In the genomic region with DNA sequence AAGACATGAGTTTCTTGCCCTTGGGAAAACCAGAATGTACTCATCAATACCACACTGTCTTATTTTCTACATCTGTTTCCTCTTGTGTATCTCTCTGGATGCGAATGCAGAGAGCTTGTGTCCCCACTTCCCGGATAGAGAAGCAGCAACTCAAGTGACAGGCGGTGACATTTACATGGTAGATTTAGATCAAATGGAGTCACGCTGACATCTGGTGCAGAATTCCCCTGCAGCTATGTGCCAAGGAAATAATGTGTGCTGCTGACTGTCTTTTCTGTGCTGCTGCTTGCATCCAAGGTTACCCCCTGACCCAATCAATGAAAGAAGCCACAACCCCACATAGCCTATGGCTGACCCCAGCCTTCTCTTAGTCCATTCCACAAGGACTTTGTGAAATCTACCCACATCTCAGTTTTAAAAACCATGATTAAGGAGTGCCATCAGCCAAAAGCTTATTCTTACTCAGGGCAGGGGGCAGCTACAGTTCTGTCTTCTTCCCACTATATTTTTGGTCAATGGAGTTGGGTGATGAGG, we compare ENCODE assay signal across 16 mouse cellular contexts.
A peak's percentile ranks its signal among the peaks of the same experiment; 100 is the strongest.
DNase-seq lines count a peak whose midpoint lies in the region; ATAC-seq and TF ChIP-seq lines count a peak whose summit lies in the region.
"Had no signal": no experiment of that assay in that cellular context is flagged by ENCODE, and none has a peak within 500 bp of the region (broad histone marks: within the 10 kb centered on the region; RNA-seq: fewer than 3 reads in every experiment).

No protein-coding gene starts in this region.

- H3K9me3 ChIP-seq in hindbrain, postnatal 0 days (ENCODE audit: low read length) = no peaks in the 10 kb centered on the region
- no peaks in the 10 kb centered on the region for H3K9me3 ChIP-seq in hindbrain, embryonic 13.5 days
- no peaks in the 10 kb centered on the region for H3K9me3 ChIP-seq in embryonic facial prominence, embryonic 11.5 days (replicated peaks; ENCODE audit: control insufficient read depth, low read length)
- no peaks in the 10 kb centered on the region for H3K9me3 ChIP-seq in limb, embryonic 12.5 days
- H3K9me3 ChIP-seq: liver, embryonic 12.5 days; megakaryocyte, embryonic 14.5 days had no signal

- no peaks in the 10 kb centered on the region for H3K27me3 ChIP-seq in hindbrain, postnatal 0 days (ENCODE audit: insufficient read depth, low read length)
- no peaks in the 10 kb centered on the region for H3K27me3 ChIP-seq in hindbrain, embryonic 13.5 days
- no peaks in the 10 kb centered on the region for H3K27me3 ChIP-seq in embryonic facial prominence, embryonic 11.5 days (ENCODE audit: control insufficient read depth, insufficient read depth, low read length)
- peaks cover 4% of the 10 kb centered on the region for H3K27me3 ChIP-seq in limb, embryonic 12.5 days
- H3K27me3 ChIP-seq: liver, embryonic 12.5 days; megakaryocyte, embryonic 14.5 days had no signal

- H3K4me3 ChIP-seq in hindbrain, postnatal 0 days (ENCODE audit: low read length) = no peak overlapping the region
- H3K4me3 ChIP-seq in hindbrain, embryonic 13.5 days = no peak overlapping the region
- no peak overlapping the region for H3K4me3 ChIP-seq in embryonic facial prominence, embryonic 11.5 days (ENCODE audit: low read depth, low read length)
- no peak overlapping the region for H3K4me3 ChIP-seq in limb, embryonic 12.5 days (replicated peaks)
- H3K4me3 ChIP-seq in lung, adult 2 months (replicated peaks; ENCODE audit: extremely low read depth, low read depth, low read length) = no peak overlapping the region
- H3K4me3 ChIP-seq: liver, embryonic 12.5 days; megakaryocyte, embryonic 14.5 days had no signal

- DNase-seq in hindbrain, postnatal 0 days (ENCODE audit: low spot score) = peak; percentile 29
- DNase-seq in brain, adult 2 months (ENCODE audit: low read depth, low spot score) = peak; percentile 67
- peak; percentile 14 for DNase-seq in embryonic facial prominence, embryonic 11.5 days (ENCODE audit: low spot score)
- DNase-seq in left cerebral cortex, adult 8-10 months (ENCODE audit: low spot score in 2 of 2) = no peak
- DNase-seq in lung, adult 2 months = no peak
- DNase-seq: adrenal gland, adult 8-10 months; cerebellum, postnatal 36 days; heart, adult 11 months; spleen, adult 18-20 months had no signal

- H3K4me1 ChIP-seq in hindbrain, postnatal 0 days (ENCODE audit: insufficient read depth, low read length) = no peaks in the 10 kb centered on the region
- peaks cover 4% of the 10 kb centered on the region for H3K4me1 ChIP-seq in hindbrain, embryonic 13.5 days (replicated peaks)
- no peaks in the 10 kb centered on the region for H3K4me1 ChIP-seq in embryonic facial prominence, embryonic 11.5 days (ENCODE audit: control insufficient read depth, insufficient read depth, low read length)
- H3K4me1 ChIP-seq in limb, embryonic 12.5 days (replicated peaks) = peaks cover 15% of the 10 kb centered on the region
- H3K4me1 ChIP-seq in lung, adult 2 months (ENCODE audit: control insufficient read depth, insufficient read depth, low read length) = peaks cover 10% of the 10 kb centered on the region
- H3K4me1 ChIP-seq: liver, embryonic 12.5 days had no signal

- no peak overlapping the region for H3K27ac ChIP-seq in hindbrain, postnatal 0 days
- no peak overlapping the region for H3K27ac ChIP-seq in hindbrain, embryonic 13.5 days
- no peak overlapping the region for H3K27ac ChIP-seq in embryonic facial prominence, embryonic 11.5 days (replicated peaks; ENCODE audit: low read depth, low read length)
- H3K27ac ChIP-seq in limb, embryonic 12.5 days = no peak overlapping the region
- H3K27ac ChIP-seq: liver, embryonic 12.5 days had no signal

- no peak for TF ChIP-seq POLR2A in lung, adult 2 months (IDR thresholded peaks at IDR 0.05; ENCODE audit: borderline replicate concordance, extremely low read depth, low read depth, low read length)

- WGBS in hindbrain, postnatal 0 days = 37% methylated on average over 4 of the region's 4 CpGs
- WGBS in hindbrain, embryonic 13.5 days = 52% methylated on average over 4 of the region's 4 CpGs
- 29% methylated on average over 4 of the region's 4 CpGs for WGBS in embryonic facial prominence, embryonic 11.5 days
- 43% methylated on average over 4 of the region's 4 CpGs for WGBS in limb, embryonic 12.5 days
- WGBS in lung, adult 2 months = 59% methylated on average over 4 of the region's 4 CpGs

- no peak for TF ChIP-seq CTCF in hindbrain, postnatal 0 days (IDR thresholded peaks at IDR 0.05; ENCODE audit: low read depth)
- TF ChIP-seq CTCF in lung, adult 2 months (IDR thresholded peaks at IDR 0.05; ENCODE audit: insufficient read depth, low read length) = no peak

- H3K9ac ChIP-seq in hindbrain, postnatal 0 days (replicated peaks; ENCODE audit: low read length) = no peak overlapping the region
- H3K9ac ChIP-seq in hindbrain, embryonic 13.5 days = no peak overlapping the region
- no peak overlapping the region for H3K9ac ChIP-seq in embryonic facial prominence, embryonic 11.5 days (replicated peaks; ENCODE audit: low read length)
- no peak overlapping the region for H3K9ac ChIP-seq in limb, embryonic 12.5 days (replicated peaks)
- H3K9ac ChIP-seq: liver, embryonic 12.5 days had no signal

- H3K36me3 ChIP-seq in hindbrain, postnatal 0 days (ENCODE audit: insufficient read depth, low read length) = no peaks in the 10 kb centered on the region
- no peaks in the 10 kb centered on the region for H3K36me3 ChIP-seq in hindbrain, embryonic 13.5 days
- H3K36me3 ChIP-seq in embryonic facial prominence, embryonic 11.5 days (replicated peaks; ENCODE audit: control insufficient read depth, insufficient read depth, low read depth, low read length) = no peaks in the 10 kb centered on the region
- no peaks in the 10 kb centered on the region for H3K36me3 ChIP-seq in limb, embryonic 12.5 days
- H3K36me3 ChIP-seq: liver, embryonic 12.5 days had no signal

- ATAC-seq in hindbrain, postnatal 0 days = no peak
- no peak for ATAC-seq in hindbrain, embryonic 13.5 days (ENCODE audit: low FRiP score)
- peak; percentile 79; the same call in 1 of the 2 replicates for ATAC-seq in embryonic facial prominence, embryonic 11.5 days (replicated peaks; ENCODE audit: insufficient number of reproducible peaks, low FRiP score, low TSS enrichment, low read depth)
- peak; percentile 65; the same call in 1 of the 2 replicates for ATAC-seq in limb, embryonic 12.5 days (ENCODE audit: insufficient number of reproducible peaks, insufficient read depth, low FRiP score, low TSS enrichment, low read depth)
- no peak for ATAC-seq in granulocyte monocyte progenitor cell, adult 5-6 weeks (replicated peaks; ENCODE audit: poor library complexity, severe bottlenecking)
- ATAC-seq: inflammation-experienced regulatory T-cells, adult 6 months; liver, embryonic 12.5 days; lung, postnatal 0 days had no signal

- H3K4me2 ChIP-seq in hindbrain, postnatal 0 days (ENCODE audit: low read depth, low read length) = no peak overlapping the region
- H3K4me2 ChIP-seq in hindbrain, embryonic 13.5 days = no peak overlapping the region
- H3K4me2 ChIP-seq in embryonic facial prominence, embryonic 11.5 days (ENCODE audit: low read depth, low read length) = no peak overlapping the region
- H3K4me2 ChIP-seq in limb, embryonic 12.5 days = no peak overlapping the region
- H3K4me2 ChIP-seq: liver, embryonic 12.5 days had no signal

Comparison
In these comparisons a context has a peak if more than half of its experiments do, and no peak if none do; other contexts are left out.
1. ATAC-seq: peak in embryonic facial prominence, embryonic 11.5 days (single experiment) and limb, embryonic 12.5 days (single experiment); none in hindbrain, postnatal 0 days (single experiment), hindbrain, embryonic 13.5 days (single experiment) and granulocyte monocyte progenitor cell, adult 5-6 weeks (single experiment).
2. DNase-seq: peak in hindbrain, postnatal 0 days (single experiment), brain, adult 2 months (single experiment) and embryonic facial prominence, embryonic 11.5 days (single experiment); none in left cerebral cortex, adult 8-10 months (0 of 2) and lung, adult 2 months (single experiment).